ENCODE assay signal across 10 mouse cellular contexts in the genomic region with DNA sequence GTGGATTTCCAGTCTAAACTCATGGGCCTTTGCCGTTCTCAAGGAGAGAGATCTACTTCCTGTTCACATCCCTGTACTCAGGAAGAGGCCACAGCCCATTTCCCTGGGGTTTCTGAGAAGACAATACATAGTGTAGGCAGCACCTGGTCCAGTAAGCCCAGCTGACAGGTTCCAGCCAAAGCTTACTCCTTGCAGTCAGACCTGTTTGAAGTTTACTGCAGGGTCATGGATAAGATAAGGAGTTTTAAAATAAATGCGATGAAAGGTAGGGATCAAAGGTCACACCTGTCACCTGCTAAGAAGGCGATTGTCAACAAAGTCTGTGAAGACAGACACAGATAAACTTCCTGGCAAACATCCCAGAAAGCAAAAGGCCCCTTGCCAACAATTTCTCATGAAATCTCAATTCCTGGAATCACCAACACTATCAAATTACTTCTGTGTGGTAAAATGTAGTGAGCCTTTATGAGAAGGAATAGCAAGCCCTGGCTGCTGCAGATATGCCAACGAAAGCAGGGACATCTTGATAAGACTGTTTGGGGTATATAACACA.
DNase-seq lines count a peak whose midpoint lies in the region; ATAC-seq and TF ChIP-seq lines count a peak whose summit lies in the region.
"Had no signal": no experiment of that assay in that cellular context is flagged by ENCODE, and none has a peak within 500 bp of the region (broad histone marks: within the 10 kb centered on the region; RNA-seq: fewer than 3 reads in every experiment).

No protein-coding gene starts in this region.

- 42% methylated on average over 4 of the region's 4 CpGs for WGBS in kidney, adult 2 months
- WGBS in embryonic facial prominence, embryonic 15.5 days = 47% methylated on average over 4 of the region's 4 CpGs
- 38% methylated on average over 4 of the region's 4 CpGs for WGBS in intestine, embryonic 14.5 days

- ATAC-seq in embryonic facial prominence, embryonic 15.5 days (ENCODE audit: insufficient number of reproducible peaks, low FRiP score, low TSS enrichment, low read depth) = no peak
- peak; percentile 87 for ATAC-seq in intestine, embryonic 14.5 days (replicated peaks; ENCODE audit: low FRiP score, low TSS enrichment, low read depth)

- no peak overlapping the region for H3K27ac ChIP-seq in kidney, adult 2 months (ENCODE audit: insufficient read depth, low read depth, low read length)
- 0 out of 2 replicates have a peak overlapping the region, but pooled peaks have one; percentile 17 for H3K27ac ChIP-seq in embryonic facial prominence, embryonic 15.5 days (replicated peaks)
- peak overlapping the region; percentile 62; the same call in 1 of the 2 replicates for H3K27ac ChIP-seq in intestine, embryonic 14.5 days (ENCODE audit: low read depth)
- H3K27ac ChIP-seq: hindbrain, embryonic 15.5 days; limb, embryonic 12.5 days had no signal

- H3K79me2 ChIP-seq in C2C12 (ENCODE audit: control insufficient read depth, insufficient read depth) = no peaks in the 10 kb centered on the region

- H3K79me3 ChIP-seq in C2C12 (ENCODE audit: low read depth) = no peaks in the 10 kb centered on the region

- H3K9ac ChIP-seq in embryonic facial prominence, embryonic 15.5 days = no peak overlapping the region
- H3K9ac ChIP-seq in intestine, embryonic 14.5 days (ENCODE audit: low read length) = no peak overlapping the region
- H3K9ac ChIP-seq: hindbrain, embryonic 15.5 days; limb, embryonic 12.5 days had no signal

- H3ac ChIP-seq in C2C12 (ENCODE audit: control insufficient read depth, insufficient read length, low read depth) = no peak overlapping the region

- no peaks in the 10 kb centered on the region for H3K9me3 ChIP-seq in embryonic facial prominence, embryonic 15.5 days (replicated peaks)
- no peaks in the 10 kb centered on the region for H3K9me3 ChIP-seq in intestine, embryonic 14.5 days (ENCODE audit: control insufficient read depth, low read length)
- H3K9me3 ChIP-seq: hindbrain, embryonic 15.5 days; limb, embryonic 12.5 days had no signal

- no peak overlapping the region for H3K4me3 ChIP-seq in kidney, adult 2 months (ENCODE audit: insufficient read depth, low read depth, low read length)
- no peak overlapping the region for H3K4me3 ChIP-seq in C2C12 (ENCODE audit: insufficient read depth, poor library complexity, severe bottlenecking)
- H3K4me3 ChIP-seq in embryonic facial prominence, embryonic 15.5 days (replicated peaks) = no peak overlapping the region
- no peak overlapping the region for H3K4me3 ChIP-seq in intestine, embryonic 14.5 days (ENCODE audit: low read depth, low read length)
- H3K4me3 ChIP-seq: hindbrain, embryonic 15.5 days; limb, embryonic 12.5 days had no signal

- TF ChIP-seq POLR2A in kidney, adult 2 months (IDR thresholded peaks at IDR 0.05; ENCODE audit: low read depth, low read length) = no peak

- TF ChIP-seq CTCF in kidney, adult 2 months (conservative IDR thresholded peaks at IDR 0.05; ENCODE audit: insufficient read depth, insufficient read length, low read depth, low read length) = no peak
- no peak for TF ChIP-seq CTCF in C2C12 (IDR thresholded peaks at IDR 0.05; ENCODE audit: control insufficient read depth, insufficient read depth, insufficient read length)

- H3K4me2 ChIP-seq in embryonic facial prominence, embryonic 15.5 days (replicated peaks) = no peak overlapping the region
- H3K4me2 ChIP-seq in intestine, embryonic 14.5 days (ENCODE audit: low read length) = no peak overlapping the region
- H3K4me2 ChIP-seq: hindbrain, embryonic 15.5 days; limb, embryonic 12.5 days had no signal

- DNase-seq in kidney, adult 2 months = peak; percentile 44
- DNase-seq in kidney, adult 9 months = no peak
- peak; percentile 61 for DNase-seq in intestine, embryonic 14.5 days (ENCODE audit: low spot score)
- no peak for DNase-seq in left cerebral cortex, postnatal 25 days (ENCODE audit: low spot score in 2 of 2)
- no peak for DNase-seq in left cerebral cortex, postnatal 36 days (ENCODE audit: low spot score in 2 of 2)
- DNase-seq in right cerebral cortex, postnatal 10 days (ENCODE audit: low spot score in 2 of 2) = no peak

- H3K36me3 ChIP-seq in kidney, adult 2 months (ENCODE audit: control insufficient read depth, insufficient read depth, low read length) = no peaks in the 10 kb centered on the region
- no peaks in the 10 kb centered on the region for H3K36me3 ChIP-seq in C2C12 (ENCODE audit: control insufficient read depth, insufficient read depth)
- no peaks in the 10 kb centered on the region for H3K36me3 ChIP-seq in embryonic facial prominence, embryonic 15.5 days
- no peaks in the 10 kb centered on the region for H3K36me3 ChIP-seq in intestine, embryonic 14.5 days (ENCODE audit: control insufficient read depth, insufficient read depth, low read length)
- H3K36me3 ChIP-seq: hindbrain, embryonic 15.5 days; limb, embryonic 12.5 days had no signal

- H3K4me1 ChIP-seq in kidney, adult 2 months (ENCODE audit: control insufficient read depth, insufficient read depth, low read length) = no peaks in the 10 kb centered on the region
- 0 out of 2 replicates have a peak, but pooled peaks cover 4% of the 10 kb centered on the region for H3K4me1 ChIP-seq in embryonic facial prominence, embryonic 15.5 days
- 0 out of 2 replicates have a peak, but pooled peaks cover 4% of the 10 kb centered on the region for H3K4me1 ChIP-seq in intestine, embryonic 14.5 days (replicated peaks; ENCODE audit: control insufficient read depth, insufficient read depth, low read length)
- H3K4me1 ChIP-seq: hindbrain, embryonic 15.5 days; limb, embryonic 12.5 days had no signal

- intact Hi-C loops in left cerebral cortex, postnatal 25 days (cut with DNase I) = no loop called here
- intact Hi-C loops in left cerebral cortex, postnatal 36 days (cut with DNase I) = no loop called here

- H3K27me3 ChIP-seq in kidney, adult 2 months (replicated peaks; ENCODE audit: control insufficient read depth, insufficient read depth, low read length) = no peaks in the 10 kb centered on the region
- no peaks in the 10 kb centered on the region for H3K27me3 ChIP-seq in C2C12 (ENCODE audit: control insufficient read depth, insufficient read depth, insufficient read length)
- no peaks in the 10 kb centered on the region for H3K27me3 ChIP-seq in embryonic facial prominence, embryonic 15.5 days
- H3K27me3 ChIP-seq in intestine, embryonic 14.5 days (replicated peaks; ENCODE audit: control insufficient read depth, insufficient read depth, low read length) = no peaks in the 10 kb centered on the region
- H3K27me3 ChIP-seq: hindbrain, embryonic 15.5 days; limb, embryonic 12.5 days had no signal

TF ChIP-seq in C2C12, 6 proteins besides CTCF, POLR2A, EP300 and RAD21:
- TF ChIP-seq MYOG (IDR thresholded peaks at IDR 0.05; ENCODE audit: control insufficient read depth, extremely low read depth, insufficient read length) (no peak), MAX (IDR thresholded peaks at IDR 0.05) (no peak), FOSL1 (IDR thresholded peaks at IDR 0.05; ENCODE audit: insufficient read depth, low read length, poor library complexity, severe bottlenecking) (no peak), MYOD1 (IDR thresholded peaks at IDR 0.05; ENCODE audit: control insufficient read depth, insufficient read length, low read depth) (peak; percentile 23), USF1 (IDR thresholded peaks at IDR 0.05; ENCODE audit: low read depth) (no peak), CEBPB (IDR thresholded peaks at IDR 0.05; ENCODE audit: low read depth) (no peak)

Comparison
In these comparisons a context has a peak if more than half of its experiments do, and no peak if none do; other contexts are left out.
1. DNase-seq: peak in kidney, adult 2 months (single experiment) and intestine, embryonic 14.5 days (single experiment); none in kidney, adult 9 months (single experiment), left cerebral cortex, postnatal 25 days (0 of 2), left cerebral cortex, postnatal 36 days (0 of 2) and right cerebral cortex, postnatal 10 days (0 of 2).